In genomic region chr2:141728998-141729397, GRCm38 (mm10) we compare ENCODE assay signal across 20 mouse cellular contexts.
"Had no signal": no experiment of that assay in that cellular context is flagged by ENCODE, and none has a peak within 500 bp of the region (broad histone marks: within the 10 kb centered on the region; RNA-seq: fewer than 3 reads in every experiment).

No protein-coding gene starts in this region.

- H3K27me3 ChIP-seq: liver, embryonic 12.5 days; liver, embryonic 15.5 days; lung, embryonic 15.5 days; neural tube, embryonic 12.5 days; neural tube, embryonic 15.5 days; stomach, embryonic 15.5 days had no signal

- H3K4me3 ChIP-seq: liver, embryonic 12.5 days; liver, embryonic 15.5 days; lung, embryonic 15.5 days; neural tube, embryonic 12.5 days; neural tube, embryonic 15.5 days; stomach, embryonic 15.5 days had no signal

- H3K9me3 ChIP-seq: liver, embryonic 12.5 days; liver, embryonic 15.5 days; lung, embryonic 15.5 days; neural tube, embryonic 12.5 days; neural tube, embryonic 15.5 days; stomach, embryonic 15.5 days had no signal

- H3K27ac ChIP-seq: liver, embryonic 12.5 days; liver, embryonic 15.5 days; lung, embryonic 15.5 days; neural tube, embryonic 12.5 days; neural tube, embryonic 15.5 days; stomach, embryonic 15.5 days had no signal

- H3K36me3 ChIP-seq: liver, embryonic 12.5 days; liver, embryonic 15.5 days; lung, embryonic 15.5 days; neural tube, embryonic 12.5 days; neural tube, embryonic 15.5 days; stomach, embryonic 15.5 days had no signal

- H3K4me2 ChIP-seq: liver, embryonic 12.5 days; liver, embryonic 15.5 days; lung, embryonic 15.5 days; midbrain, embryonic 11.5 days; neural tube, embryonic 12.5 days; neural tube, embryonic 15.5 days; stomach, embryonic 15.5 days had no signal

- ATAC-seq: intestine, postnatal 0 days; liver, embryonic 12.5 days had no signal

- DNase-seq: kidney, adult 2 months; kidney, postnatal 10 days; kidney, postnatal 36 days; liver; lung, adult 18-20 months; lung, postnatal 10 days; lung, postnatal 4 days; midbrain, embryonic 14.5 days; right cerebral cortex, adult 18-20 months; right cerebral cortex, postnatal 14 days; spleen, adult 18-20 months; thymus, postnatal 36 days had no signal

- H3K4me1 ChIP-seq: liver, embryonic 12.5 days; liver, embryonic 15.5 days; lung, embryonic 15.5 days; neural tube, embryonic 12.5 days; neural tube, embryonic 15.5 days; stomach, embryonic 15.5 days had no signal

- H3K9ac ChIP-seq: liver, embryonic 12.5 days; liver, embryonic 15.5 days; lung, embryonic 15.5 days; neural tube, embryonic 12.5 days; neural tube, embryonic 15.5 days; stomach, embryonic 15.5 days had no signal
